Mouse (Mus musculus) cortical plate, adult 2 months (tissue): ENCODE measurements around the gene Pde4c.

ENCODE experiments used
- CTCF ChIP-seq: fragments of 200-500 bp; IDR thresholded peaks from 2 replicates; pipeline ENCODE4 v1.5.1; 2011; ENCODE audit warnings: mild to moderate bottlenecking, control low read depth, low read length; ENCODE audit not compliant: insufficient read depth; ENCODE audit errors: extremely low read depth
- POLR2A ChIP-seq: fragments of 200-500 bp; IDR thresholded peaks from 2 replicates; pipeline ENCODE4 v1.6.1; 2011; ENCODE audit warnings: mild to moderate bottlenecking, low read length, control low read depth; ENCODE audit not compliant: insufficient read depth; ENCODE audit errors: extremely low read depth

DNA sequence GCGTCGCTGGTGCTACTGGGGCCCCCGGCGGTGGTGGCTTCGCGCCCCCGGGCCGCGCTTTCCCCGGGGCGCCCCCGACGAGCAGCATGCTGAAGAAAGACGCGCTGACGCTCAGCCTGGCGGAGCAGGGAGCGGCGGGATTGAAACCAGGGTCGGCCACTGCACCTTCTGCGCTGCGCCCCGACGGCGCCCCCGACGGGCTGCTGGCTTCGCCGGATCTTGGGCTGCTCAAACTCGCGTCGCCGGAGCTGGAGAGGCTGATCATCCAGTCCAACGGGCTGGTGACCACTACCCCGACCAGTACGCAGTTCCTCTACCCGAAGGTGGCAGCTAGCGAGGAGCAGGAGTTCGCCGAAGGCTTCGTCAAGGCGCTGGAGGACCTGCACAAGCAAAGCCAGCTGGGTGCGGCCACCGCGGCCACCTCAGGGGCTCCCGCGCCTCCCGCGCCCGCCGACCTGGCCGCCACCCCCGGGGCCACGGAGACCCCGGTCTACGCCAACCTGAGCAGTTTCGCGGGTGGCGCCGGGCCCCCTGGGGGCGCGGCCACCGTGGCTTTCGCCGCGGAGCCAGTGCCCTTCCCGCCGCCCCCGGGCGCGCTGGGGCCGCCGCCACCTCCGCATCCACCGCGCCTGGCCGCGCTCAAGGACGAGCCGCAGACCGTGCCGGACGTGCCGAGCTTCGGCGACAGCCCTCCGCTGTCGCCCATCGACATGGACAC is 24.2 kb upstream of the Pde4c start:
- TF ChIP-seq POLR2A (no peak), CTCF (no peak)
